8 mouse cellular contexts compared by ENCODE assay signal in the genomic region with DNA sequence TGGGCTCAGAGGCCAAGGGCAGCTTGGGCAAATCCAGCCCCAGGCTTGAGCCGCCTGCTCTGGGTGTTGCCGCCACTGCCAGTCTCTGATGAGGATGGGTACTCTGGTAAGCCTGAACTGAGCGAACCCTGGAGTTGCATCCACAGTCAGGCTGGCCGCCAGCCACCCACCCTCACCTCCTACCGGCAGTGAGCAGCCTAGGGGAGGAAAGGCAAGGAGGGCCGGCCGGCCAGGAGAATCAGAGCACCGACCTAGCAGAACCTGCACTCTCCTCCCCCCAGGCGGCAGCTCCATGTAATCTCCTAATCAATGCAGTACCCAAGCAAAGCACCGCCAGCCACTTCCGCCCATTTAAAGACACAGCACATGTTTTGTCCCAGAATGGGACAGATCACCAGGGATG.
DNase-seq lines count a peak whose midpoint lies in the region; ATAC-seq and TF ChIP-seq lines count a peak whose summit lies in the region.

No protein-coding gene starts in this region.

- ATAC-seq in forebrain, postnatal 0 days: peak; percentile 85
- peak; percentile 55; the same call in 1 of the 2 replicates for ATAC-seq in limb, embryonic 15.5 days (ENCODE audit: insufficient number of reproducible peaks, low FRiP score, low TSS enrichment, low read depth)
- peak; percentile 51 for ATAC-seq in neural tube, embryonic 12.5 days (ENCODE audit: low FRiP score, low read depth)

- H3K27me3 ChIP-seq in ES-Bruce4 (ENCODE audit: control insufficient read depth, insufficient read depth, low read length, poor library complexity, severe bottlenecking): no peaks in the 10 kb centered on the region
- no peaks in the 10 kb centered on the region for H3K27me3 ChIP-seq in forebrain, postnatal 0 days (ENCODE audit: insufficient read depth, low read length)
- H3K27me3 ChIP-seq in limb, embryonic 15.5 days: no peaks in the 10 kb centered on the region
- no peaks in the 10 kb centered on the region for H3K27me3 ChIP-seq in neural tube, embryonic 12.5 days (replicated peaks)

- 0 out of 2 replicates have a peak overlapping the region, but pooled peaks have one; percentile 21 for H3K9ac ChIP-seq in ES-Bruce4 (ENCODE audit: low read depth, poor library complexity, severe bottlenecking)
- peak overlapping the region; percentile 53 for H3K9ac ChIP-seq in forebrain, postnatal 0 days
- H3K9ac ChIP-seq in limb, embryonic 15.5 days: no peak overlapping the region
- H3K9ac ChIP-seq in neural tube, embryonic 12.5 days: peak overlapping the region; percentile 22; the same call in 1 of the 2 replicates

- no peak overlapping the region for H3K27ac ChIP-seq in ES-Bruce4 (ENCODE audit: insufficient read depth, low read length)
- 0 out of 2 replicates have a peak overlapping the region, but pooled peaks have one; percentile 2 for H3K27ac ChIP-seq in forebrain, postnatal 0 days (ENCODE audit: low read depth, low read length)
- no peak overlapping the region for H3K27ac ChIP-seq in limb, embryonic 15.5 days
- no peak overlapping the region for H3K27ac ChIP-seq in neural tube, embryonic 12.5 days

- no peak for TF ChIP-seq POLR2A in ES-Bruce4 (IDR thresholded peaks at IDR 0.05; ENCODE audit: insufficient read depth, low read length)

- H3K36me3 ChIP-seq in ES-Bruce4 (ENCODE audit: control insufficient read depth, insufficient read depth, low read length, poor library complexity, severe bottlenecking): no peaks in the 10 kb centered on the region
- H3K36me3 ChIP-seq in forebrain, postnatal 0 days (ENCODE audit: insufficient read depth): no peaks in the 10 kb centered on the region
- H3K36me3 ChIP-seq in limb, embryonic 15.5 days: no peaks in the 10 kb centered on the region
- no peaks in the 10 kb centered on the region for H3K36me3 ChIP-seq in neural tube, embryonic 12.5 days

- WGBS in forebrain, postnatal 0 days: 5% methylated on average over 11 of the region's 11 CpGs
- WGBS in limb, embryonic 15.5 days: 13% methylated on average over 11 of the region's 11 CpGs
- 12% methylated on average over 11 of the region's 11 CpGs for WGBS in neural tube, embryonic 12.5 days

- peak overlapping the region; percentile 63 for H3K4me2 ChIP-seq in forebrain, postnatal 0 days (ENCODE audit: low read depth)
- H3K4me2 ChIP-seq in limb, embryonic 15.5 days: peak overlapping the region; percentile 22; the same call in 1 of the 2 replicates
- H3K4me2 ChIP-seq in neural tube, embryonic 12.5 days (replicated peaks): peak overlapping the region; percentile 49

- no peak for TF ChIP-seq CTCF in ES-Bruce4 (IDR thresholded peaks at IDR 0.05; ENCODE audit: low read depth, low read length)
- peak; percentile 58 for TF ChIP-seq CTCF in forebrain, postnatal 0 days (IDR thresholded peaks at IDR 0.05; ENCODE audit: low read depth)

- H3K4me3 ChIP-seq in ES-Bruce4 (ENCODE audit: low read depth, low read length): peak overlapping the region; percentile 31
- peak overlapping the region; percentile 39 for H3K4me3 ChIP-seq in forebrain, postnatal 0 days (ENCODE audit: low read depth, low read length)
- peak overlapping the region; percentile 21 for H3K4me3 ChIP-seq in limb, embryonic 15.5 days
- H3K4me3 ChIP-seq in neural tube, embryonic 12.5 days: 0 out of 2 replicates have a peak overlapping the region, but pooled peaks have one; percentile 2

- H3K9me3 ChIP-seq in ES-Bruce4 (replicated peaks; ENCODE audit: control insufficient read depth, insufficient read depth, low read length, poor library complexity, severe bottlenecking): no peaks in the 10 kb centered on the region
- H3K9me3 ChIP-seq in forebrain, postnatal 0 days (ENCODE audit: low read length): no peaks in the 10 kb centered on the region
- no peaks in the 10 kb centered on the region for H3K9me3 ChIP-seq in limb, embryonic 15.5 days
- no peaks in the 10 kb centered on the region for H3K9me3 ChIP-seq in neural tube, embryonic 12.5 days

- H3K4me1 ChIP-seq in ES-Bruce4 (ENCODE audit: control insufficient read depth, insufficient read depth, low read length): no peaks in the 10 kb centered on the region
- peaks cover 28% of the 10 kb centered on the region for H3K4me1 ChIP-seq in forebrain, postnatal 0 days (ENCODE audit: insufficient read depth)
- H3K4me1 ChIP-seq in limb, embryonic 15.5 days: peaks cover 11% of the 10 kb centered on the region
- H3K4me1 ChIP-seq in neural tube, embryonic 12.5 days: peaks cover 23% of the 10 kb centered on the region

- TF ChIP-seq EP300 in ES-Bruce4 (IDR thresholded peaks at IDR 0.05; ENCODE audit: insufficient read depth, low read depth, low read length): no peak

- DNase-seq in cerebellum, adult 11-12 months: peak; percentile 91
- peak; percentile 66 for DNase-seq in forebrain, postnatal 0 days
- DNase-seq in kidney, postnatal 10 days: peak; percentile 62
- DNase-seq in thymus, postnatal 25 days: no peak
- no peak for DNase-seq in urinary bladder, postnatal 25 days (ENCODE audit: low spot score)

Comparison
In these comparisons a context has a peak if more than half of its experiments do, and no peak if none do; other contexts are left out.
1. DNase-seq: peak in cerebellum, adult 11-12 months (single experiment), forebrain, postnatal 0 days (single experiment) and kidney, postnatal 10 days (single experiment); none in thymus, postnatal 25 days (single experiment) and urinary bladder, postnatal 25 days (single experiment).
2. Peak in every context shown above with its lines, with median percentiles within 50 percentile points of each other: H3K4me3 ChIP-seq, ATAC-seq and H3K4me2 ChIP-seq.